Mouse (Mus musculus) T-cell, adult 2 months (primary cell): ENCODE measurements around the gene Kif17.
A peak's percentile ranks its signal among the peaks of the same experiment; 100 is the strongest.
"Not testable (repeated sequence)": the region's sequence is repeated elsewhere in the genome, so short reads cannot be mapped to it uniquely, and the experiment has no call there.

ENCODE experiments used
- DNase-seq: peaks from one replicate; pipeline ENCODE4 v3.0.0; 2022; ENCODE audit warnings: low spot score

The Kif17 gene

DNA sequence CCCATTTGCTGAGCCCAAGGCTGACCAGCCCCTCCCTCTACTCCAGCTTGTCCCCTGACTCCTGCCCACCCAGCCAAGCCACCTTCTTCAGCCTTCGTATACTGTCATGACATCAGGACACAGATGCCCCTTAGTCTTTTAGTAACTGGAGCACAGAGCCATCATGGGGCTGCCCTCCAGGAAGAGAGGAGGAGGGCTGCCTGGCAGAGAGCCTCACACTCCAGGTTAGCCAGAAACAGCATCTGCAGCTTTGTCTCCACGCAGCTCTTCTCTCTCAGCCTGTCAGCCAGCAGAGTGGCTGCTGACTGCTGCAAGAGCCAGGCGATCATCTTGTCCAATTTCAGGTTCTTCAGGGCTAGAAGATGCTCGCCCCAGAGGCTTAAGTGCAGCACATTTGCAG is 63.6 kb downstream of the Kif17 start:
- no peak for DNase-seq

DNA sequence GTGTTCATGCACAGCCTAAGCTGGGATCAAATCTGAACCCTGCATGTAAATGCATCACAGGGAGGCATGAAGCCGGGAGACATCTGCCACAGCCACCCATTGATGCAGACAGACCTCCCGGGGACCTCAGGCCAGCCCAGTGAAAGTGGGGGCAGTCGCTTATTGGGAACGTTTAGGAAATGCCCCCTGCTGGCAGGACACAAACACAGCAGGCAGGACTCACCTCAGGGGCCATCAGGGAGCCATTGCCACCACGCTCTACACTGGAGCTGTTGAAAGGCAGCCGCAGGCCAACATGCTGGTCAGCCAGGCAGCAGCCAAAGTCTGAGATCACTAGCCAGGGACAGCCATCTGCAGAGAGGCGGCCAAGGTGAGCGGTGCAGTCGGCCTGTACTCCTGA is 65.5 kb downstream of the Kif17 start:
- no peak for DNase-seq

DNA sequence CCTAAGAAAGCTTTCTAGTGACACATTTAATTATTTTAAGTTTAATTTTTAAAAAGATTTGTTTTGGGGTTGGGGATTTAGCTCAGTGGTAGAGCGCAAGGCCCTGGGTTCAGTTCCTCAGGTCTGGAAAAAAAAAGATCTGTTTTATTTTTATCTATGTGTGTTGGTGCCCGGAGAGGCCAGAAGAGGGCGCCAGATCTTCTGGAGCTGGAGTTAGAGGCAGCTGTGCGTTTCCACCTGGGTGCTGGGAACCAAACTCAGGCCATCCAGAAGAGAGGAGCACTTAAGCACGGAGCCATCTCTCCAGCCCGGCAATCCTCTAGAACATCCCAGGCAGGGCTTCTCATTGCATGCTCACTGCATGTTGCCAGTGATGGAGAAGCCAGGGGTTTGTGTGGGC is 66.1 kb downstream of the Kif17 start:
- no peak for DNase-seq

- peak; percentile 55 for DNase-seq
Observed at GRCm38 (mm10) chr4:138318509-138319266, 68.5 kb downstream of the Kif17 start.

GRCm38 (mm10) chr4:138319508-138319907 is 69.3 kb downstream of the Kif17 start:
- DNase-seq = peak; percentile 77

GRCm38 (mm10) chr4:138320711-138321110 is 70.5 kb downstream of the Kif17 start:
- DNase-seq = no peak

DNA sequence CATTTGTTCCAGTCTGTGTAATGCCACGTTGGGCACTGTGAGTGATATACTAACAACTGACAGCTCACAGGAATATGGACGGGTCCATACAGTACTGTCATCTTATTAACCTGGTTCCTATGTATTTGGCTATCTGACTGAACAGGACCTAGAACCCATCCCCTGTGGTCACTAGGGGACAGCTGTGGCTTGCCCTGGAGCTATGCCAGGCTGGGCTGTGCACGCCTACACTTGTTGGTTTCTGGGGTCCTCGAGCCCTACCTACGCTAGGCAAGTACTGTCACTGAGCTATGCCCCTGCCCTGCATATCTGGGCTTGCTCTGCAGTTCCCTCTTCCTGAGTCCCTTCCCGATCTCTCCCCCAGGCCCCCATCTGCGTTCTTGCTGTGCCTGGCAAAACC is 71.3 kb downstream of the Kif17 start:
- DNase-seq = no peak

DNA sequence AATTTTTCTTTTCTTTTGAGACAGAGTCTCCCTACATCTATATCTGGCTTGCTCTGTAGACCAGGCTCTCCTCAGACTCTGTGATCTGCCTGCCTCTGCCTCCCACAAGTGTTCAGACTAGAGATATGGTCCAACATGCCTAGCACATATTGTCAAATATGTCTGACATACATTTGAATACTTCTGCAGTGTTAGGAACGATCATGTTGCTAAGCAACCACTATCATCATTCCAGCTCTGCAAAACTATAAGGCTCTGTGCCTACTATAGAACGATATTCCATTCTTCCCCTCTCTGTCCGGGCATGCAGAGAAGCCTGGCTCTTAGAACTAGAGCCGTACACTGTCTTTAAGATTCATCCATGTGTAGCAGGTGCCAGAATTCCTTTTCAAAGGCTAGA is 72.5 kb downstream of the Kif17 start:
- no peak for DNase-seq

DNA sequence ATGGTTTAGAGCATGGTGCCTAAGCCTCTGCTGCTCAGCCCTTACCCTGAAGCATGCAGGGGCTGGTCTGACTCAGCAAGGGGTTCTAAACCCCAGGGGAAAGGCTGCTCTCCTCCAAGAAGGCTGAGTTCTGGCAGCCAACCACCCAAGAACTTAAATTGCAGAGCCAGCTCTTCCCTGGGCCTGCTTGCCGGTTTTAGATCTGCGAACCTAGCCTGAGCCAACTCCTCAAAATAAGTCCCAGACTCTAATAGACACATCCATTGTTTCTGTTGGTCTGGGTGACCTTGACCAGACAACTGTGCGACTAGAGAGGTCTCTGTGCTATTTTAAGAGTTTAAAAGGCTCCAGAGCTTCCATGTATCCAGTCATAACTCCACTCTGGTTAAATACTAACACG is 73.5 kb downstream of the Kif17 start:
- DNase-seq = no peak

DNA sequence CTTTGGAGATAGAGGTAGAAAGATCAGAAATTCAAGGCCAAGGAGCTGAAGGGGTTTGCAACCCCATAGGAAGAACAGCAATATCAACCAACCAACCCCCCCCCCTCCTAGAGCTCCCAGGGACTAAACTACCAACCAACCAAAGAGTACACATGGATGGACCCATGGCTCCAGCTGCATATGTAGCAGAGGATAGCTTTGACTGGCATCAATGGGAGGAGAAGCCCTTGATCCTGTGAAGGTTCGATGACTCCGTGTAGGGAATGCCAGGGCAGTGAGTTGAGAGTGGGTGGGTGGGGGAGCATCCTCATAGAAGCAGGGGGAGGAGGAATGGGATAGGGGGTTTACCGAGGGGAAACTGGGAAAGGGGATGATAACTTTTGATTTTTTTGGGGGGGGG is 74.2 kb downstream of the Kif17 start:
- DNase-seq = no peak

DNA sequence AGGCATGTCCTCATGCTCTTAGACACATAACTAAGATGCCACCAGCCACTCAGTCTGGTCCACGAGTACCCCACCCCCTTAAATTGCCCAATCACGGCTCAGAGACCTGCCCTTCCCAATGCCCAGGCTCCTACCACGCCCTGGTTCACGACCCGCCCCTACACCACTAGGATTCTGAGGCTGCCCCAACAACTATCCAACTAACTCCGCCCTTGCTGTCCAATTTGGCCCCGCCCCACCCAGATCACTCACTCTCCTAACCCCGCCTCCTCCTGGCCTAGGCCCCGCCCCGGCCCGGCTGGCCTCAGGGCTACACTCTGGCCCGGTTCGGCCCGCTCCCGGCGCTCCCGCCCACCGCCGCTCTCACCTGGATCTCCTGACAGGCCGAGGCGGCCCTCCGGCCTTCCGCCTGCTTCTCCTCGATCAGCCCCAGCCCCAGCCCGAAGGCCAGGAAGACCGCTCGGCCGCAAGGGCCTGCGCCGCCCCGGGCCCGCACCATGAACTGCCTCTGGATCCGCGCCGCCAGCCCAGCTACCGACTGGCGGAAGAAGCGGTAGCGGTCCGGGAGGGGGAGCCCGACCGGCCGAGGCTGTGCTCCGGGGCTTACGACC is 75.3 kb downstream of the Kif17 start:
- peak; percentile 89 for DNase-seq

GRCm38 (mm10) chr4:138326077-138326695 is 76.0 kb downstream of the Kif17 start, which contains the start of gene Pink1:
Gene Pink1, minus strand, starts transcription at chr4:138326307.
- peak; percentile 90 for DNase-seq

DNA sequence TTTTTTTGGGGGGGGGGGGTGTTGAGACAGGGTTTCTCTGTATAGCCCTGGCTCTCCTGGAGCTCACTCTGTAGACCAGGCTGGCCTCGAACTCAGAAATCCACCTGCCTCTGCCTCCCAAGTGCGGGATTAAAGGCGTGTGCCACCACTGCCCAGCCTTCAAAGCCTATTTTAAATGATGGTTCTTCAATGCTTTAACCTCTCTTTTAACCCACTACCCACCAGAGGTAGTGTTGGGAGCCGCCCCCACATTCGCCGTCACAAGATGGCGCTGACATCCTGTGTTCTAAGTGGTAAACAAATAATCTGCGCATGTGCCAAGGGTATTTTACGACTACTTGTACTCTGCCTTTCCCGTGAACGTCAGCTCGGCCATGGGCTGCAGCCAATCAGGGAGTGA is 76.9 kb downstream of the Kif17 start:
- not testable (repeated sequence) for DNase-seq

- DNase-seq = no peak
Observed at GRCm38 (mm10) chr4:138327891-138328470, 77.7 kb downstream of the Kif17 start.

DNA sequence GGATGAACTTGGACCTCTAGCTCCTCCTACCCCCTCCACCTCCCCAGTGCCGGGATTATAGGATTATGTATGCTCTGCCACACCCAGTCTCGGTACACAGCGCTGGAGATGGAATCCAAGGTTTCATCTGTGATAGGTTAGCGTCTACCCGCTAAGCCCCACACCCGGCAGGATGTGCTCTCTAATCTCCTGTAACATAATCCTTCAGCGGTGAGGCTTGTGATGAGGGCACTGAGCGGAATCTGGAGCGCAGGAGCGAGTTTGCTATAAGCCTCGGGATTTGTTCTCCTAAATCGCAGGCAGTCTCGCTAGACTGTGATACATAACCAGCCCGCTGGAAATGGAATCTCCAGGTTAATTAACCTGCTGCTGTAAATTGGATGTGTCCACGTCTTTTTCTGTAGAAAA is 80.0 kb downstream of the Kif17 start:
- no peak for DNase-seq

- DNase-seq = no peak
Observed at GRCm38 (mm10) chr4:138331647-138332046, 81.4 kb downstream of the Kif17 start.

DNA sequence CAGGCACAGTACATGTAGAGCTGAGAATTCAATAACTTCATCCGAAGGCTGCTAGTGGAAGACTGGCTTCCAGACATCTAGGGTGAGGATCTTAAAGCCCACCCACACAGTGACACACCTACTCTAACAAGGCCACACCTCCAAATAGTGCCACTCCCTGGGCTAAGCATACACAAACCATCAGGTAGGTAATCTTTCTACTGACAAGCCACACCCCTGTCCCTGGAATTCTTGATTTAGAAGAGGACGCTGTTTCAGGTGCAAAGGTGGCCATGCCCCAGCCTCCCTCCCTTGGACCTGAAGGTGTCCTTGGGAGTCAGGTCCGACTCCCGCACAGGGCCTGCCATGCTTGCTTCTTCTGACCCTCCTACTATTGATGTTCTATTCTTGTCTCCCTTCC is 82.9 kb downstream of the Kif17 start:
- DNase-seq = no peak

GRCm38 (mm10) chr4:138335036-138335435 is 84.8 kb downstream of the Kif17 start:
- no peak for DNase-seq

- DNase-seq = no peak
Observed at GRCm38 (mm10) chr4:138335648-138336047, 85.4 kb downstream of the Kif17 start.

- no peak for DNase-seq
Observed at GRCm38 (mm10) chr4:138336876-138337275, 86.6 kb downstream of the Kif17 start.

GRCm38 (mm10) chr4:138337341-138337740 is 87.1 kb downstream of the Kif17 start:
- no peak for DNase-seq

GRCm38 (mm10) chr4:138339963-138340362 is 89.7 kb downstream of the Kif17 start:
- peak; percentile 31 for DNase-seq

DNA sequence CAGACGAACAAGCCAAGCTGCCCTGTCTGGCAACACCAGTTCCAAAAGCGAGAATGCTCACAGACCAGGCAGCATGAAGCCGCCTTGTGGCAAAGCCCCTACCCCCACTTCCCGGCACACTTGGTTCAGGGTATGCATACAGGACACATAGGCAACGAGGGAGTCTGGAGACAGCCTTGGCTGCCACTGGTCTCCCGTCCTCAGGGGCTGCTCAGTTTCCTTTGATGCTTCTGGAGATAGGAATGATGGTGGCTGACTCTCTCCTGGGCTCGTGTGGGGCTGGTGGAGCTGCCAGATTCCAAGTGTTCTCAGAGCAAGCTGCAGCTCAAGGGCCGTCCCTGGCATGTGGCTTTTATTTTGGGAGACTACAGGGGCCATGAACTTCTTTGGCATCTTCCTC is 91.2 kb downstream of the Kif17 start:
- no peak for DNase-seq
